Mouse (Mus musculus) heart, adult 11 months (tissue): ENCODE results near the gene Sox14.

Experiments
- DNase-seq: peaks from one replicate; pipeline ENCODE4 v3.0.0; 2022

The Sox14 gene

DNA sequence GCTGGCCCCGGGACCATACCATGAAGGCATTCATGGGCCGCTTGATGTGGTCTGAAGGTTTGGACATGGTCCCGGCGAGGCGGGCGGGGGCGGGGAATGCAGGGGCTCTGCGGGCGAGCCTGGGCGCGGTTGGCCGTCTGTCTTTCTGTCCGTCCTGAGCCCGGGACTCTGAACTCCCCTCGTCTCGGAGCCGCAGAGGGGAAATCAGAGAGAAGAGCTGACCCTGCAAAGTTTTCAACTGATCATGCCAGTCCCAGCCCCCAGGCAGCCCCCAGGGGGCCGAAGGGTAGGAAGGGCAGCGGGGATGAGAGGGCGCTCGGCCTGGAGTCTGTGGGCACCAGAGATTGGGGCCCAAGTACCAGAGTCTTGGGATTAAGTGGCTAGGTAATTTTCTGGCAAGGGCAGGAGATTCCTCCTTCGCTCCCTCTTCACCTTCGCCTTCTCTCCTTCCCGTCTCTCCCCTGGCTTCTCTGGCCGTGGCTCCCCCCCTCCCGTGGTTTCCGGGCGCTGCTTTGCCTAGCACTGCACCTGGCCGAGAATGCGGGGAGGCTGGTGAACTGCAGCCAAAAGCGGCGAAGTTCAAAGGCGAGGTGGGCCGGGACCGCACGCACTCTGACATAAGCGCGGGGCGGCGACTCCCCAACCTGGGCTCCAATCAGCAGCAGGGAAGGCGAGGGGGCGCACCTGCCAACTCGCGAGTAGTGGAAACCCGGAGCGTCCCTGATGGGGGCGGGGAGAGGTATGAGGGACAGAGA is at the start of gene Sox14:
Gene Sox14, minus strand, starts transcription at position 553 of the 755 bp plus-strand sequence.
- peak; percentile 83 for DNase-seq

- DNase-seq, result peak; percentile 77
Measured at GRCm38 (mm10) chr9:99879311-99879710, 3.3 kb upstream of the Sox14 start.

DNA sequence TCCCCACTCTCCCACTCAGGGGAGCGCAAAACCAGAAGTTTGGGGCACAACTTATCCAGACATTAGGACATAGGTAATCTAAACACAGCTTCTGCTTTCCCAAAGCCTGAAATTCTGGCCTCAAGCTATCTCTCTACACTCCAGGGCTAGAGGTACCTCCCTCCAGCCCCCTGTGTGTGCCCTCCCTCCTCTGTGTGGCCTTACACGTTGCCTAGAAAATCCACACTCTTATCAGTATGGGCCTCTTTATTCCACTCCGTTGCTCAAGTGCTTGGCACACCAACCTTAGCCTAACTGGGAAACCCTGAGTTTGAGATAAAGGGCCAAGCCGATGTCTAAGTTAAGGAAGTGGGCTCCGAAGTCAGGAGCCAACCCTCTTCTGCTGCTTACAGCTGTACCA is 2.6 kb upstream of the Sox14 start:
- DNase-seq, result peak; percentile 41

DNA sequence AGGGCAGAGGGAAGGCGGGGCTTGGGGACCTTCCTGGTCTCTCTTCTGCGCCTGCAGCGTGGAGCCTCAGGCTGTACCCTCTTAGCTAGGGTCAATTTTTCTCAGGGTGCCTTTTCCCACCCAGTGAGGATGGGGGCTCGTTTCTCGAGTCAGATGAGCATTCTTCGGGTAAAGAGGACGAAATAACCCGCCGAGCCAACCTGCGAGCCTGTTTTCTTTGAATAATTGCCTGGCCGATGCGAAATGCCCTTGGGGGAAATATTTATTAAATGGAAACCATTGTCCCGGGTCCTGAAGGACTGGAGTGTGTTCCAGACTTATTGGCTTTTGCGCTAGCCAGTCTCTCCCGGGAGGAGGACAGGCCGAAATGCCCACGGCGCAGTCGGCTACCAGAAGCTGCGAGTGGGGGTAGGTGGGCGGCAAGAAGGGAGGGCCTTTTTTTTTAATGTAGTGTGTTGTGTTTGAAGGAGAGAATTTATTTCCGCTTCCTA is 1.1 kb upstream of the Sox14 start:
- DNase-seq, result peak; percentile 75

GRCm38 (mm10) chr9:99876373-99877055 is 544 bp upstream of the Sox14 start:
- peak; percentile 61 for DNase-seq

DNA sequence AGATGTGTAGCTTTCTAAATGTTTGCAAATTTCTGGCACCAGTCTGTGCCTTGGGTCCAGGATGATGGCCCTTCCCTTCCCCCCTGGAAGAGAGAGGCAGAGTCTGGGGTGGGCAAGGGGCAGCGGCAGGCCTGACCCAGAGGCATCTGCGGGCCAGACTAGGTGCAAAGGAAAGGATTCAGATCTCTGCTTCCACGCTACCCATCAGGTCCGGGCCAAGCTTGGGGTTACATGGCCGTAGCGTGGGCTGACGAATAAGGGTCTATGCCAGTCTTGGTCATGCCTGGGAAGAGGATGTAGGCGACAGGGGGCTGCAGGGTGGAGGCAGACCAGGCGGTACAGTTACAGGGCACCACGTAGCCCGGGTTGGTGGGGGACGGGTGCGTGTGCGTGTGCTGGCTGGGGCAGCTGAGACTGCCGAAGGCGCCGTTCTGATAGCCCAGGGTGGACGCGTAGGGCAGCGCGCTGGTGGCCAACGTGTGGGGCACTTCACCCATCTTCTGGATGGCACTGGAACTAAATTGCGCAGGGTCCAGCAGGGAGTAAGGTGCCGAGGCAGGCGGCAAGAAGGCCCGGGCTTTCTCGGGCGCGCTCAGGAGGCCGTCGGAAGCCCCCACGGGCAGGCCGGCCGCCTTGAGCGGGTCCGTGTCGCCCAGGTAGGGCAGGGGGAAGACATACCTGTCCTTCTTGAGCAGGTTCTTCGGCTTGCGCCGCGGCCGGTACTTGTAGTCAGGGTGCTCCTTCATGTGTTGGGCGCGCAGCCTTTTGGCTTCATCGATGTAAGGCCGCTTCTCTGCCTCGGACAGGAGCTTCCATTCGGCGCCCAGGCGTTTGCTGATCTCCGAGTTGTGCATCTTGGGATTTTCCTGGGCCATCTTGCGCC is 994 bp downstream of the Sox14 start:
- peak; percentile 82 for DNase-seq

DNA sequence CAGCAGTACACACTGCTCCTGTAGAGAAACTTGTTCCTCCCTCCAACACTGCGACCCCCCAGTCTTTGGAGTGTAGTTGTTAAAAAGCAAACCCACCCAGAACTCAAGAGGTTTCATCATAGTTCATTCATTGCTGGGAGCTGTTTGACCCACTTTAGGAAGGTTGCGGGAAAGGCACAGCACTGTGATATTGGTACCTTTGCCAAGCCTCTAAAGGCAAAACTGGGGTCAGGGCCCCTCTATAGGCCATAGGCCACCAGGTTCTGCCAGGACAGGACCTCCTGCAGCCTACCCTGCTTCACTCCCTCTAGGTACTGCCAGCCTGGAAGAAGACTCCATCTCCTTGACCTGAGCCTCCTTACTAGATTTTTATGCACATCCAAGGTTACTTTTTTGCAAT is 2.2 kb downstream of the Sox14 start:
- DNase-seq, result peak; percentile 49

DNA sequence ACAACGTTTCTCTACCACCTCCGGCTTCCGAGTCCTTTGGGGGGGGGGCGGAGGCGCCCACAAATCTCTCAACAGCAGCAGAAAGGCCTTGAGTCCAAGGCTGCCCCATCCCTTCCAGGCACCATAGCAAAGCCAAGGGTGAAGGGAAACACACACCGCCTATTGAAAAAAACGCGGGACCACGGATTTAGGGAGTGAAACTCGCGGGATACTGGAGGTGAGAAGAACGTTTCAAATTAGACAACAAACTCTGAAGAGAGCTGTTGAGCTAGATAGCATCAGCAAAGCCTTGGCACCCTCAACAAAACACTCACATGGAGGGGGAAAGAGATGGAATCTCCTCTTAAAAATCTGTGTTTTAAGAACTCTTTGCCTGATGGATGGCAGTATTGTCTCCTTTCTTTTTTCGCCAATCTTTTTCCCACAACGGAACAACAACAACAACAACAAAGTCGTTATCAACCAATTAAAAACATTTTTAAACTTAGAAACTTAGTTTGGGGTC is 2.8 kb downstream of the Sox14 start:
- DNase-seq, result no peak

DNA sequence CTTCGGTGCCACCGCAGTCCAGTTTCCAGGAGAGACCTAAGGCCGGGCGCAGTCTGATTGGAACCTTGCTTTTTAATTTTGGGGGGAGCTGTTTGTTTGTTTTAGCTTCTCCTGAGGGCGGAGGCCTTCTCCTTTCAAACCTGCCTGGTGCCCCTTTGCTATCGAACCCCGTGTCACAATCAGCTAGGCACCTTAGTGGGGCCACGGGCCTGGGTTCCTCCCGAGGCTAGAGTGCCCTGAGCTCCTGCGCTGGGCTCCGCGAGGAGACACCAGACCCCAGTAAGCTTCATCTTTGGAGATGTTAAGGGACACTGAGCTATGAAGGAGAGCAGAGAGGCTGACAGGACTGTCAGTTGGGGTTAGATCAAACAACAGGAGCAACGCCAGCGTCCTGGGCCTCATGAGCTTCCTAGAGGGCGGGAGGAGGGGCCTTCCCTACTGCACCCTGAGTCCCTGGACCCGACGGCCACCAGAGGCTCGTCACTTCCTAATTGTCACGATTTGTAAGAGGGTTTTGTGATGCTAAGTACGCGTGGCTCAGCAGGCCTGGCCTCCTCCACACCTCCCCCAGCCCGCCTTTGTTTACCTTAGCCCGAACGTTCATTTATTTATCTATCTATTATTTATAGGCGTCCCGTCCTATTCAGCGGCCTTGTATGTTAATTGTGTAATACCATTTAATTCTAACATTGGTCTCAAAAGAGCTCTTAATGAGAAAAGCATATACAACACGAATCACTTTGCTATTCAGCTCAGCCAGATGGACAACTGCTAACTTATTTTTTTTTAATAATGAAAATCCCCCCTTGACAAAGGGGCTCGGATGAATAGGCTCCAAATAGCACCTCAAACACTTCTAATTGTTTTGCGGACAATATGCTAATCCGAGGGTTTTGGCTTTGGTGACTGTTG is 3.5 kb downstream of the Sox14 start:
- DNase-seq, result peak; percentile 74

DNA sequence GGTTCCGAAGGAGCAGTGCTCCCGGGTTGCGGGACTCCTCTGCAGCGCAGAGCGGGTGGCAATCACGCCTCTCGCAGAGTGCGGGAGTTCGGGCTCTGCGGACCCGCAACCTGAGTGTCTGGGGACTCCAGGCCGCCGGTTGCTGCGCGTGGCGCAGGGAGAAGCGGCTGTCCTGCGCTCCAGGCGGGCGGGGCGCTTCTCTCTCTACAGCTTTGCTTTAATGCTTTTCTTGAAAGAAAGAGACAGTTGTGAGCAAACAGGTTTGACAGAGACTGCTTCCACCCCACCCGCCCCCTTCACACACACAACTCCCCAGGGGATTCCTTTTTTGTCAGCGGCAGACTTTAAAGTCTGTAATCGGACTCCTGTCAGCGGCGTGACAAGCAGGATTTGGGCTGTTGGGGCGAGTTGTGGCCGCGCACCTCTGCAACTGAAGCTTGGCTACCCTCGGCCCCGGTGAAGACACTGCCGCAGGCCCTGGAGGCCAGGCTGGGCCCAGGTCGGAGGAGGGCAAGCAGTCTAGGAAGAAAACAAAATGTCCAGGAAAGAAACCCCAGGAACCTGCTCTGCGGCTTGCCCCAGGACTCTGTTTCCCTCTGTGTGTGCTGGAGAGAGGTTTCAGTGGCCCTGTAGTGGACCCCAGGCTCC is 4.3 kb downstream of the Sox14 start:
- DNase-seq, result no peak

GRCm38 (mm10) chr9:99870780-99871555 is 5.0 kb downstream of the Sox14 start:
- peak; percentile 21 for DNase-seq

GRCm38 (mm10) chr9:99869936-99870779 is 5.8 kb downstream of the Sox14 start:
- DNase-seq, result peak; percentile 74

GRCm38 (mm10) chr9:99869275-99869674 is 6.7 kb downstream of the Sox14 start:
- DNase-seq, result peak; percentile 41

DNA sequence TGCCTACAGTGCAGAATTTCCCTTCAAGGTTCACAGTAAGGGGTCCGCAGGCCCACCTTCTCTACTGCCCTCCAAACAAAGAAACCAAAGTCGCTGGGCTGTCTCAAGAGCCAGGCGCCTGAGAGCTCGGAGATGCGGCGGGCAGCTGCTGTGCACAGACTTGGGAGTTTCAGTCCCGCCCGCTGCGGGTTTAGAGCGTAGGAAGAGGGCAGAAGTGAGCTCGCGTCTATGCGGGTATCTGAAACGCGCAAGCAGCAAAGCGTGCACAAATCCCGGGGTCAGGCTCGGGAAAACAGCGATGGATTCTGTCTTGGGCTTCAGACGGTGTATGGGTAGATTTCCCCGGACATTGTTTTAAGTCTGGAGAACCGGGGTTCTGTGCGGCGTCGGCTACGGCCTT is 7.4 kb downstream of the Sox14 start:
- DNase-seq, result peak; percentile 61

GRCm38 (mm10) chr9:99868054-99868453 is 7.9 kb downstream of the Sox14 start:
- DNase-seq, result no peak

- peak; percentile 46 for DNase-seq
Measured at GRCm38 (mm10) chr9:99862936-99863335, 13.0 kb downstream of the Sox14 start.

DNA sequence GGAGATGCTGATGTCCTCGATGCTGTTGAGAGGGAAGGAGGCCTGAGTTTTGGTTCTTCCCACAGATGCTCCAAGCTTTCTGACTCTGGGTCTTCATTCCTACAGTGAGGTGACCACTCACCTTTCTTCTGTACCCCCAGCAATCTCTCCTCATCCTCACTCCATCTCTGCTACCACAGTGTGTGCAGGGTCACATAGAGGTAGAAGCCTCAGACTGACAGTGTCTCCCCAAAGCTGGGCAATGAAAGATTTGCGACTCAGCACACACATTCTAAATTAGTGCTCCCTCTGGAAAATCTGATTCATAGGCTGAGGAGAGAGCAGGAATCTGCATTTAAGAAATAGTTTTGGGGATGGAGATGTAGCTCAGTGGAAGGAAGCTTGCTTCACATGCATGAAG is 21.5 kb downstream of the Sox14 start:
- DNase-seq, result peak; percentile 57

DNA sequence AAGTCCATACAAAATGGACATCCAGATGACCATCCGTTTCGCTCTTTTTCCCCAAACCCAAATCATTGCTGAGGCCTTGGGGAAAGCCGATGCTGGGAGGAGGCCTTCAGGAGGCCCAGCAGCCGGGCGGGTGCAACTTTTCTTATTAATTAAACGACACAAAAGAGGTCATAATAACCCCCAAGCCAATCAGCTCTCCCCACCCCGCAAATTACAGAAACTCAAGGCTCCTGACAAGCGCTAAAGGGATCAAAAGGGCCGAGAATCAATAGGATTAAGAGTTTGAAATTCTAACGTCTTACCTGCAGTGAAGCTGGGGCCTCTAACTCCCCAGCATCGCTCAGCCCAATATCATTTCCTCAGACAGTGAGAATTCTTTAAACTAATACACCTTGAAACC is 22.6 kb downstream of the Sox14 start:
- peak; percentile 63 for DNase-seq

DNA sequence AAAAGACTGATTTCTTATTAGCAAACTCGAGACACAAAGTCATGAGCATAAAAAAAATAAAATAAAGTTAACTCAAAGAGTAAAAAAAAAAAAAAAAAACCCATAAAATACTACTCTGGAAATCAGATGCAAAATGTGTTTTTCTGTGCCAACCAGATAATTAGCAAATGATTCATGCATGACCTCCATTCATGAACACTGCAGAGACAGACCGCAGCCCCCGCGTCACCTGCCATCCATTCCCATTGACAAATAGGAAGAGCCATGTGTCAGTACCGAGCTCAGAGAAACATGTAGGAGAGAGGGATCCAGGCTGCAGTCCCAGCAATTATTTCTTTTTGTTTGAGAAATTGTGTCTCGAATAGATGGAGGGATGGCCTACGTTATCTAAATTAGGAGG is 25.6 kb downstream of the Sox14 start:
- peak; percentile 50 for DNase-seq

DNA sequence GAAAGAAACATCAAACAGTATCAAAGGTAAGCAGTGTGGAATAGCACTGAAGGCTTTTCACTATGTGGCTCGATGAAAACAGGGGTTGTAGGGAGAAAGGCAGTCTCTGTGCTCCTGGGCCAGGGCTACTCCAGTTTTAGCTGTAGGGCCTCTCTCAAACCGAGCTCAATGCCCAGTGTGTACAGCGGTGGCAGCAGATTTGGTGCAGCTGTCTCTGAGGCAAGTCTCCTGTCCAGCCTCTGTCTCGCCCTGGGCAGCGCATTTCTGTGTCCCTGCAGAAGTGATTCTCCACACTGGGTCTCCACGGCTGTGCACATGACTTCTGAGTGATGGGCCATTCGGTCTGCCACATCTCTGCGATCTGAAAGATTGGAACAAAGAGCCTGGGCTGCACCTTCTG is 27.6 kb downstream of the Sox14 start:
- peak; percentile 58 for DNase-seq
